Mouse (Mus musculus): Measurements from ENCODE around the gene Fbxw11. TPM values are rescaled to one million over a fixed set of nuclear protein-coding genes. Genes with fewer than 3 reads are reported as not detected.
A peak's percentile ranks its signal among the peaks of the same experiment; 100 is the strongest.
"Not testable (repeated sequence)": the region's sequence is repeated elsewhere in the genome, so short reads cannot be mapped to it uniquely, and the experiment has no call there.

The Fbxw11 gene
- polyA plus RNA-seq, 1 experiment from 2014 or later: 65.1 TPM

DNA sequence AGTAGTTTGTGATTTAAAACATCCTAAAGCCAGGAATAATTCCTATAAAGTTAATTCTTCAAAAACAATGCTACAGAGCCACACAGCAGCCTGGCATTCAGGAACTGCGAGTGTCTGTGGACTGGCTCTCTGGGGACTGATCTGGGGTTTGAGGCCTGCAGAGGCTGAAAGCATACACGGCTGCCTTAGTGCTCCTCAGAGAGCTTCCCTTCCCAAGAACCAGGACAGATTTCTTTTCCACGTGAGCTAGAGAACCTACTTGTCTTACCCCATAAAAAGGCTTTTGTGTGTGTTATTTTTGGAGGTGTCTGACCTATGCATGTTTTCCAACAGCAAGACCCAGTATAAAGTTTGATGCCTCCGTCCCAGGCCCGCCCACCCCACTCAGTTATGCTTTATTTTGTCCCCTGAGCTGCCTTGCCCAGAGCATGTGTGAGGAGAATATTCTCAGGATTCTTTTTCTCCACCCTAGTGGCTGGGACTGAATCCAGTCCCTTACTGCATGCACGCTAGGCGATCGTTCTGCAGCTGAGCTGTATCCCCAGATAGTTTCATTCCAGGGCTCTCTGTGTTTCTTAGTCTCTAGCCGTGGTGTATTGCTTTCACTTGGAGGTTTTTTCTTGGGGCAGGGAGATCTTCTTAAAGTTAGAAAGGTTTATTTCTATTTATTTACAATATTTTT is 51.9 kb downstream of the Fbxw11 start:
- not testable (repeated sequence) for H3K9ac ChIP-seq; H3K36me3 ChIP-seq; H3K9me3 ChIP-seq (replicated peaks); H3K27me3 ChIP-seq; H3K4me3 ChIP-seq (replicated peaks); ATAC-seq (ENCODE audit: insufficient number of reproducible peaks, low FRiP score, low TSS enrichment, low read depth); H3K4me2 ChIP-seq (replicated peaks)
- Histone ChIP-seq H3K4me1 (peaks cover 11% of the 10 kb centered on the region), H3K27ac (replicated peaks) (0 out of 2 replicates have a peak overlapping the region, but pooled peaks have one; percentile 1)
- WGBS: 54% methylated on average over 9 of the region's 9 CpGs

DNA sequence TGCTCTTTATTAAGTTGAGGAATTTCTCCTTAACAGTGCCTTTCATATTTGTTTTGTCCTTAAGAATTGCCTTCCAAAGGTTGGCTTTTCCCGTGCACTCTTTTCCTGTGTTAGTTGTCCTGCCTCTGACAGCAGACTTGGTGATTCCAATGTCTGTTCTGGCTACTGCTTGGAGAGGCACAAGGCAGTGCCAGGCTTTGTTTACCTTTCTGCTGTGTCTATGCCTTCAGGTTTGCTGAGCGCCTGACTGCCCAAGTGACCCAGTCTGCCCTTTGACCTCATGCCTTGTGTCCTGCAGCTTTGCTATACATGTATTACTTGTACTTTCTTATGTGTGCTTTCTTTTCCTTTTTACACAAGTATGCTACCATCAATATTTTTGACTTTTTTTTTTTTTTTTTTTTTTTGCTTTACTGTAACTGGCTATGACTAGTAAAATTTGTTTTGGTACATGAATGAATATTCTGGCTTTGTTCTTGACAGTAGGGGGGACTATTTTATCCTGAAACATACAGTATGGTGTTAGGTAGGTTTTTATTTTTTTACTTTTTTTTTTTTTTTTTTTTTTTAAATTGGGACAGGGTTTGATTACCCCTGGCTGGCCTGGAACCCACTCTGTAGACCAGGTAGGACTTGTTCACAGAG is 54.0 kb downstream of the Fbxw11 start:
- WGBS: 45% methylated on average over 2 of the region's 2 CpGs
- Histone ChIP-seq H3K9ac (no peak overlapping the region), H3K9me3 (replicated peaks) (no peaks in the 10 kb centered on the region), H3K36me3 (no peaks in the 10 kb centered on the region), H3K4me3 (replicated peaks) (no peak overlapping the region), H3K4me2 (replicated peaks) (no peak overlapping the region), H3K27me3 (no peaks in the 10 kb centered on the region), H3K4me1 (peaks cover 16% of the 10 kb centered on the region), H3K27ac (replicated peaks) (no peak overlapping the region)
- no peak for ATAC-seq (ENCODE audit: insufficient number of reproducible peaks, low FRiP score, low TSS enrichment, low read depth)

DNA sequence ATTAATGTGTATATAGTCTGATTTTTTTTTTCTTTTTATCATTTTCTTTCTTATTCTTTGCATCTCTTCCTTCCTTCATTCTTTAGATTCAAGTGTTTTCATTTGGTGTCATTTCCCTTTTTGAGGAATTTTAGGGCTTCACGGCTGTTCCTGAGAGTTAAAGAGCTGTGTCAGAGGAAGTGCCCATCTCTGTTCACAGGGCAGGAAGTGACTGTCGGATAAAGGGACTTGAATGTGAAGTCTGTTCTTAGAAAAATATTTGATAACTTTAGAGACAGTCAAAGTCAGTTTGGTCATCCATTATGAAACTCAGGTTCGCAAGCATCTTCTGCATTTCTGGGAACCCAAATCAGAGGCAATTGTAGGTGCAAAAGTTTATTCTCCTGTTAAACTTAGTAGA is 55.2 kb downstream of the Fbxw11 start:
- Histone ChIP-seq H3K27ac (replicated peaks) (no peak overlapping the region), H3K4me2 (replicated peaks) (no peak overlapping the region), H3K4me1 (peaks cover 20% of the 10 kb centered on the region), H3K9ac (no peak overlapping the region), H3K27me3 (no peaks in the 10 kb centered on the region), H3K9me3 (replicated peaks) (no peaks in the 10 kb centered on the region), H3K36me3 (no peaks in the 10 kb centered on the region), H3K4me3 (replicated peaks) (no peak overlapping the region)
- ATAC-seq (ENCODE audit: insufficient number of reproducible peaks, low FRiP score, low TSS enrichment, low read depth): no peak
- 63% methylated on average over 3 of the region's 3 CpGs for WGBS

DNA sequence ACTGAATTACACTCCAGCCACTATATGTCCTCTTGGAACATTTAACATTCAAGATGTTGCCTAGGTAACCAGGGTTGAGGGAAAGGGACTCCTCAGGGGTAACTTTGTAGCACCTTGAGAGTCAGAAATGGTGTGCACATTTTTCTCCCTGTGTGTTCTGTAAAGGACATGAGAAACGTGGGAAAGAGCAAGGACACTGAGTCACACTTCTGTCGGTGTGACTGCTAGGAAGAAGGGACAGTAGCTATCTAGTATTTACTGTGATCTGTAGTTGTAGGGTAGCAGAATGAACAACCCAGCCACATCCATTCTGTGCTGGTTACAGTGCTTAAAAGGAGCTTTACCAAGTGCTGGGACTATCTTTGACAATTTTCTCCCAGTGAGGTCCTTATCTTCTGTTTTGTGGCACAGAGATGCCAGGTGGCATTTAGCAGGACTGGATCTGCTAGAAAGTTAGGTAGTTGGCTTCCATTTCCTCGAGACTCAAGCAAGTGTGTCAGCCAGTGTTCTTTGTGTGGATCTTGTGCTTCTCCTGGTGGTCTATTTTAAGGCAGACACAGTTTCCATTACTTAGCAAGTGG is 57.5 kb downstream of the Fbxw11 start:
- no peak overlapping the region for H3K27ac ChIP-seq (replicated peaks)
- H3K27me3 ChIP-seq: no peaks in the 10 kb centered on the region
- no peak overlapping the region for H3K9ac ChIP-seq
- ATAC-seq (ENCODE audit: insufficient number of reproducible peaks, low FRiP score, low TSS enrichment, low read depth): no peak
- no peaks in the 10 kb centered on the region for H3K36me3 ChIP-seq
- H3K9me3 ChIP-seq (replicated peaks): no peaks in the 10 kb centered on the region
- 75% methylated on average over 3 of the region's 3 CpGs for WGBS
- H3K4me2 ChIP-seq (replicated peaks): no peak overlapping the region
- H3K4me1 ChIP-seq: peaks cover 22% of the 10 kb centered on the region
- no peak overlapping the region for H3K4me3 ChIP-seq (replicated peaks)

DNA sequence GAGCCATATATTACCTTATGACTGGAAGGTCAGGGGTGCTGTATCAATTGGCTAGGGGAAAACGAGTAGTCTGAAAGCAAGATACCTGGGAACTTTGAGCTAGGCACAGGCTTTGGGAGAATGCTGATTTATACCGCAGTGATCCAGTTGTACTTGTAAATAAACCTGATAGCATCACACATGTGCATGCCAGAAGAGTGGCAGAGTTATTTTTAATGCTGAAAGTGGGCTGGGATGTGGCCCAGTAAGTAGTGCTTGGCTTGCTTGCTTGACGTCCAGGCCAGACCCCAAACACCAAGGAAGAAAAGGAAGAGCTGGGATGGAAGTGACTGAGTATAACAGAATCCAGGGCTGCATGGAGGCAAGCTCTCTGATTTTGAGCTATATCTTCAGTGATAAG is 59.0 kb downstream of the Fbxw11 start:
- H3K27me3 ChIP-seq: no peaks in the 10 kb centered on the region
- no peaks in the 10 kb centered on the region for H3K36me3 ChIP-seq
- H3K4me2 ChIP-seq (replicated peaks): no peak overlapping the region
- no peaks in the 10 kb centered on the region for H3K9me3 ChIP-seq (replicated peaks)
- H3K27ac ChIP-seq (replicated peaks): no peak overlapping the region
- H3K4me1 ChIP-seq: peaks cover 17% of the 10 kb centered on the region
- WGBS: 55% methylated on average over 3 of the region's 3 CpGs
- H3K4me3 ChIP-seq (replicated peaks): no peak overlapping the region
- H3K9ac ChIP-seq: no peak overlapping the region
- no peak for ATAC-seq (ENCODE audit: insufficient number of reproducible peaks, low FRiP score, low TSS enrichment, low read depth)

DNA sequence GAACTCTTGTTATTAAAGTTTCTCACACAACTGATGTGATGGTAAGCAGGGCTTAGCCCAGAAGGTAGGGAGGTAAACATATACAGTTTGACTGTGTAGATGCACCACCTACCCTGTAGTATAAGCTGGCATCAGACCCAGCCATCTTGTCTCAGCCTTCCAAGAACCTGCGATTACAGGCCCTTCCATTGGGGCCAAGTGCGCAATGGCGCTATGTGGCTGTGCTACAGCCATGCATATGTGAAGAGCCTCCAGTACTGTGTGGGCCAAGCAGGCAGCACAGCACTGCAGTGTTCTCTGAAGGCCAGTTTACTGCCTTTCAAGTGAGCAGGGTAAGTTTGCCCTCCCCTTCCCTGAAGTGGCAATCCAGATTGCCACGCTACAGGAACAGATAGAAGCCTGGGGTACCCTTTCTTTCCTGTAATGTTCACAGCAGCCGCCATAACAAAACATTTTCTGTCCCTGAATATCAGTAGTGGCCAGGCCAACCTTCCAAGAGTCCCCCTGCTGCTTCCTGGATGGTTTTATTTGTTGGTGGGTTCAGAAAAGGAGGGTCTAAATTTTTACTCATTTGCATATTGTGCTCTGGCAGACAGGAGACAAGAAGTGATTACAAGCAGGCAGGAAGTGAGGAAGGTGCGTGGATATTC is 61.8 kb downstream of the Fbxw11 start:
- ATAC-seq (ENCODE audit: insufficient number of reproducible peaks, low FRiP score, low TSS enrichment, low read depth): no peak
- H3K4me2 ChIP-seq (replicated peaks): no peak overlapping the region
- 87% methylated on average over 6 of the region's 6 CpGs for WGBS
- H3K27me3 ChIP-seq: no peaks in the 10 kb centered on the region
- no peaks in the 10 kb centered on the region for H3K36me3 ChIP-seq
- H3K4me3 ChIP-seq (replicated peaks): no peak overlapping the region
- H3K9me3 ChIP-seq (replicated peaks): no peaks in the 10 kb centered on the region
- no peak overlapping the region for H3K27ac ChIP-seq (replicated peaks)
- H3K4me1 ChIP-seq: peaks cover 17% of the 10 kb centered on the region
- no peak overlapping the region for H3K9ac ChIP-seq

DNA sequence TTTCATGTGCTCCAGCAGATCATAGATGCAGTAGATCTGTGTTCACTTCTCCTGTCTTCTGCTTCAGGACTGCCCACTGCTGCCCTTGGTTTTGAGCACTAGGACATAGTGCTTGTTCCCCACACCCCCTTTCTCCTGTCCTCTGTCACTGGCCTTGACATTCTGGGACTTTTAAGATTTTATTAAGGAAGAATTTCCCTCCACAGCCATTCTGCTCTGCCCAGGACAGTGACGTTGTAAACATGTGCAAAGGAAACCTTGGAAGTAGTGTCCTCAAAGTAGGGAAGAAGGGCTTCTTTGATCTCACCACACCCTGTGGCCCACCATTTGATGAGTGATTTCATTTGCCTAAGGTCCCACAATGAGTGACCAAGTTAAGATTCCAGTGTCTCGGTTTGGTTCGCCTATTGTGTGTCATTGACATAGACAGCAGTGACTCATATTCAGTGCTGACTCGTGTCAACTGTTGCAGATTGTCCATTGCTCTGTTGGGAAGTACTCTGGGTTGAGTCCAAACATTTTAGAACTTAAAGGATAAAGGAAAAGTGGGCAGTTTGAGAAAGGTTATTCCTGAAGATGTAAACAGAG is 64.0 kb downstream of the Fbxw11 start:
- Histone ChIP-seq H3K9ac (no peak overlapping the region), H3K9me3 (replicated peaks) (no peaks in the 10 kb centered on the region), H3K4me3 (replicated peaks) (no peak overlapping the region), H3K27ac (replicated peaks) (no peak overlapping the region), H3K4me1 (peaks cover 13% of the 10 kb centered on the region), H3K27me3 (no peaks in the 10 kb centered on the region), H3K36me3 (no peaks in the 10 kb centered on the region), H3K4me2 (replicated peaks) (no peak overlapping the region)
- WGBS: 80% methylated on average over 4 of the region's 4 CpGs
- ATAC-seq (ENCODE audit: insufficient number of reproducible peaks, low FRiP score, low TSS enrichment, low read depth): no peak

DNA sequence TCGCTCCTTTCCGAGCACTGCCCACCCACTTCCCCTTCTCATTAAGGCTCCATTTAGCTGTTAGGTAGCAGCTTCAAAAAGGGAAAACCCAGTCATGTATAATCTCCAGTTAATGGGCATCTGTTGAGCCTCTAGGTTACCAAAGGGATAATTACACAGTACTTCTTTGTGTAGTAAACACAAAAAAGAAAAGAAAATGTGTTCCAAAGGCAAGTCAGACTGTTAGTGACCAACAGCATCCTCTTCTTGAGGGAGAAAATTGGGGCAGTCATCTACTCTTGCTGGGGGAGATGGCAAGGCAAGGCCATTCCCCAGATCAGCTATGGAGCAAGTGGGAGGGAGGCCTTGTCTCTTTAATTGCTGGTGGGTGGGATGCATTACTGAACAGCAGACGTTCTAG is 65.0 kb downstream of the Fbxw11 start:
- H3K9me3 ChIP-seq (replicated peaks): no peaks in the 10 kb centered on the region
- H3K27ac ChIP-seq (replicated peaks): no peak overlapping the region
- H3K36me3 ChIP-seq: peaks cover 7% of the 10 kb centered on the region
- ATAC-seq (ENCODE audit: insufficient number of reproducible peaks, low FRiP score, low TSS enrichment, low read depth): no peak
- H3K4me1 ChIP-seq: peaks cover 7% of the 10 kb centered on the region
- H3K4me2 ChIP-seq (replicated peaks): no peak overlapping the region
- no peak overlapping the region for H3K9ac ChIP-seq
- H3K4me3 ChIP-seq (replicated peaks): no peak overlapping the region
- H3K27me3 ChIP-seq: no peaks in the 10 kb centered on the region
- 60% methylated on average over 3 of the region's 3 CpGs for WGBS

DNA sequence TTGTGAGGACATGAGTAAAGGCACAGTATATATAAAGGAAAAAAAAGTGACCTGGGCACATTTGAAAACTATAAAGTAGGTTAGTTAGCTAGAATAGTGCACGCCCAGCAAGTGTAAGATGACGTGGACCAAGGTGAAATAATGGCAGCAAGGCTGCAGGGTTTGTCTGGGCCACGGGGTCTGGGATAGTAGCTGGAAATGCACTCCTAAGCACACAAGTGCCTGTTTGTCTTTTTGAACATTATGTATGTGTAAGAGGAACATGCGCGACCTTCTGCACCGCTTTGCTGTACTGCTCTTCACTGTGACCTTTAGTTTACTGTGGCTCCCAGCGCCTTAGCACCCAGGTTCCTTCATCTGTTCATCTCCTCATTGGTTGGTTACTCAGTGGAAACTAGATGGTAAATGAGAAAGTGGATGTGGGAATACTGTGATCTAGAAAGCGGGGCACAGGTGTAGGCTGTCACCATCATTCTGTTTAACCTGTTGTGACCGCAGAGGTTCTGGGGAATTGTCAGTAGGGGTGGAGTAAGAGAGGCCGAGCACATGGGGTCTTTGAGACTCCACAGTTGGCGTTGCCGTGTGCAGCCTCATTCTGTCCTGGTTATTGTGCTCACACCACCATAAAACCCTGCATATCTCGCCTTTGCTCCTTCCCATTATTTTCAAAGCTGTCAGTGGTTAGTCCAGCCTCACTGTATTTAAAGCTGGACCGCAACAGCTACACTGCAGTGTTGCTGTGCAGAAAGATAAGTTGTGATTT is 66.4 kb downstream of the Fbxw11 start:
- no peak overlapping the region for H3K27ac ChIP-seq (replicated peaks)
- no peak for ATAC-seq (ENCODE audit: insufficient number of reproducible peaks, low FRiP score, low TSS enrichment, low read depth)

DNA sequence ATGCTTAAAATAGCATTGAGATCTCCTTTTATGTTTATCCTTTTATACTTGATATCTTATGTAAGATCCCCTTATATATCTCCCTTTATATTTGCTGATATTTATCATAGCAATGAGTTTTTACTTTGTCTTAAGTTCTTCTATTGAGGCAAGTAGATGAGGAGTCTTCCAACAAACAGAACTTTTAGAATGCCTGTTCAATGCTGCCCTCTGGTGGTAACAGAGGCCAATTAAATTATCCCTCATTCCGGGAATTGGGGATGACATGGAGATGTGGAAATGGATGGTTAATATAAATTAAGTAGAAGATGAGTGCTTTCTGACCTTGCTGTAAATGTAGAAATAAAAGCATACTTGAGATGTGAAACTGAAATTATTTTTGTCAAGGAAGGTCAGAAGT is 67.0 kb downstream of the Fbxw11 start:
- Histone ChIP-seq H3K4me1 (no peaks in the 10 kb centered on the region), H3K4me3 (replicated peaks) (no peak overlapping the region), H3K4me2 (replicated peaks) (no peak overlapping the region), H3K27ac (replicated peaks) (no peak overlapping the region), H3K9me3 (replicated peaks) (no peaks in the 10 kb centered on the region), H3K36me3 (peaks cover 14% of the 10 kb centered on the region), H3K9ac (no peak overlapping the region), H3K27me3 (no peaks in the 10 kb centered on the region)
- no peak for ATAC-seq (ENCODE audit: insufficient number of reproducible peaks, low FRiP score, low TSS enrichment, low read depth)
- WGBS: 12% methylated on average over 1 of the region's 1 CpGs

More for the DNA sequence above, 66.4 kb downstream of the Fbxw11 start:
- no peaks in the 10 kb centered on the region for H3K27me3 ChIP-seq
- 84% methylated on average over 14 of the region's 14 CpGs for WGBS
- H3K4me3 ChIP-seq (replicated peaks): no peak overlapping the region
- H3K9me3 ChIP-seq (replicated peaks): no peaks in the 10 kb centered on the region
- H3K4me1 ChIP-seq: no peaks in the 10 kb centered on the region
- H3K9ac ChIP-seq: no peak overlapping the region
- peaks cover 14% of the 10 kb centered on the region for H3K36me3 ChIP-seq
- H3K4me2 ChIP-seq (replicated peaks): no peak overlapping the region

Measured in embryonic facial prominence, embryonic 15.5 days (tissue).